Mouse (Mus musculus) urinary bladder, adult 18-20 months (tissue): ENCODE data around the gene Ctnnbip1.

Source experiments
- DNase-seq, 2 experiments: peaks; one replicate each; pipeline ENCODE4 v3.0.0; 2022; ENCODE audit warnings: low spot score in 2 of 2, mixed read lengths in 2 of 2

Gene Ctnnbip1

DNA sequence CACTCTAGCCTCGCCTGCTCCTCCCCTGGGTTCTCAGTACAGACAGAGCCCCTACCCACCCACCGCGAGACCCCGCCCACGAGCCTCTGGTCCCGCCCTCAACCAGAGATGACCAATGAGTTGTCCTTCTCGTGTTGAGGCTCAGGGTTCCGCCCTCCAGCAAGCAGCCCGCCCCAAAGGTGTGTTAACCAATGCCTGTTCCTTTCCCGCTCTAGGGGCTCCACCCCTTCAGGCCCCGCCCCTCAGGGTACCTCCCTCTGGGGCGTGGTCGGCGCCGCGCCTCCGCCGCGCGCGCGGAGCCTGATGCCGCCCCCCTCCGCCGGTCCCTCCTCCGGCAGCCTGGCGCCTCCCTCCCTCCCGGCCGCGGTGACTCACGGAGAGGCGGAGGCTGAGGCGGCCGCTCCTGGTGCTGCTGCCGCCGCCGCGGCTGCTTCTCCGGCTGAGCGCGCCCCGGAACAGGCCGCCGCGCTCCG is at the start of gene Ctnnbip1:
Gene Ctnnbip1, plus strand, starts transcription at position 369 of the 473 bp plus-strand sequence.
- DNase-seq, result peak; percentile 96 to 98

DNA sequence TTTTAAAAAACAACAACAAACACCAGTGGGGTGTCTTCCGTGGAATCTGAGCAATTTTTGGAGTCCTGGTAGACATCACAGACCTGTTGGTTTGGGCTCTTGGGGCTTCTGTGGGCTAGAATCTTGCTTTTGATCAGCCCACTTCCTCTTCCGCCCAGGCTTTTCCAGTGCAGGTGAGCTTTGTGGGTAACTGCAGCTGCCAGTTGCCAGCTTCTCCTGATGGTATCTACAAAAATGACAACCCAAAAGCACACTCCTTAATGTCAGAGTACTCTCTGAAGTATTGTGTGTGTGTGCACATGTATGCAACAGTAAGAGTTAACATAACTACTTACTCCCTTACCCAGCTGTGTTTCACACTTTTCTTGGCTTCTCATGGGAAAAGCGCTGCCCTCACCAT is 48.5 kb upstream of the Ctnnbip1 start:
- no peak for DNase-seq

DNA sequence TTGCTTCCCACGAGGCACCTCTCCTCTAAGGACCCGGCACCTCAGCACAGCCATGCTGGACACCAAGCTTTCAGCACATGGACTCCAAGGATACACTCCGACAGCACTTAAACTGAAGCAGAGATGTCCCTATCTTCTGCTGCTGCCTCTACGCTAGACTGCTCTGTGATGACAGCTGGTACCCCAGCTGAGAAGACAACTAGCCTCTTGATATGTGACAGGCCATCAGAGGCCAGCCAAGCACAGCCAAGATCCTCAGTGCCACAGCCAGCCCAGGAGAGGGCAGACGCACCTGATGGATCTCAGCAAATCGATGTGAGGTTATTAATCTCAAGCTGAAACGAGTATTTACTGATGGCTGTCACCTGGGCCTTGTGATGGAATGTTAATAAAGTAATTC is 42.9 kb upstream of the Ctnnbip1 start:
- DNase-seq, result no peak

DNA sequence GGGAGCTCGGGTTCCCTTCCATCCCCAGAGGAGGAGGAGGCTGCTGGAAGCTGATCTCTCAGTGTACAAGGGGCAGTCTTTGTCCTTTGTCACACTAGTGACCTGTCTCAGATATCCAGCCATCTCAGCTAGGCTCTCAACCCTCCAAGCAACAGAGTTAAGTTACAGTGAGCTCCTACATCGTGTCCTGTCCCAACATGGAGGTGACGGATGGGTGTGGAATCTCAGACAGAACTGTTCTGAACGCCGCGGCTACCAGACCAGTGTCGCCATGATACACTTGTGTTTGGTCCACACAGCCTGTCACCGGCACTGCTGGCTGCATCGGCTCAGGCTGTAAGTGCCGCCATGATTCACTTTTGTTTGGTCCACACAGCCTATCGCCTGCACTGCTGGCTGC is 41.0 kb upstream of the Ctnnbip1 start, which contains the start of gene Tmem274:
Gene Tmem274, plus strand, starts transcription at position 301 of the 400 bp plus-strand sequence.
- no peak for DNase-seq

DNA sequence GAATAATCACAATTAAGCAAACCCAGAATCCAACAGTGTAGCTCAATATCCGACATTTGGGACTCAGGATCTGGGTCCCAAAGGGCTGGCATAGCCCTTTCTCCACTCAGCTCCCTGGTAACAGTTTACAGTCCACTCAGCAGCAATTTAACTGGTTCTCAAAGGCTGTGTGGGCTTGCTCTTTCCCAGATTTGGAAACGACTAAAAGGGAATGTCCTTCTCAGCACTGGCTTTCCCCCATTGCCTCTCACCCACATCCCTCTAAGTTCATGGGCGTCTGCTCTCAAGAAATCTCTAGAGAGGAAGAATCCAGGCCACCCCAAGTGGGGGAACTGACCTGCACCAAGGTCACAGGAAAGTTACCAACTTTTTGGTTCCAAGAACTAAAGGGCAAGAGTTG is 33.5 kb upstream of the Ctnnbip1 start:
- DNase-seq, result no peak

DNA sequence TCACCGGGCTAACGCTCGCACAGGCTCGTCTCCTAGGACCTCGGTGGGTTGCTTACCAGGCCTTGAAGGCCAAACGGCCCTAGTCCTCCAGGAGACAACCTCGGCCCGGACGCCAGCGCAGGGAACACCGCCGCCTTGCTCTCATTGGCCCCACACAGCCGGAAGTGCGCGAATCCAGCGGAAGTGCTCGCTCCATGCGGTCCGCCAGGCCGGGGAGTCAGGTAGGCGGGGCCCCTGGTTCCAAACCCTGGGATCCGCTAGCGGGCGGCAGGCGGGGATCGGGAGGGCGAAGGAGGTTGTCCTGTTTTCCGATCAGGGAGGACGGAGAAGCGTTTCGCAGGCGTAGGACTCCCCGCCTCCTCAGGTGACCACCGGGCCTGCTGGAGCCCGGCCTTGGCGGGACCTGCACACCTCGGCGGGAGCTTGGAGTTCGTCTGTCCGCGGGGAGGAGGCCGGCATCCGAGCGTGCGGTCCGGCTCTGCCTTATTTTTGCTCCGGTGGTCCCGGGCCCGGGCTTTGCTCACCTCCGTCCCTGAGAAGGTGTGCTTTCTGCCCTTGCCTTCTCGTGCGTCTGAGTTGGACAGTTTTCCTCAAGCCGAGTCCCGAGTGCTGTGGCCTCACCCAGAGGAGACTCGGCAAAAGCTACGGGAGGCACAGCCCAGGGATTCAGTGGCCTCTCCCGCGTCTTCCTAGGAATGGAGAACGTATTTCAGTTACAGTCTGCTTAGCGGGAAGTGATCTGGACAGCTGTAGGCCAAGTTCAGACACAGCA is 32.8 kb upstream of the Ctnnbip1 start, which contains the start of the genes Nmnat1 and Lzic:
Gene Nmnat1, minus strand, starts transcription at position 150 of the 772 bp plus-strand sequence.
Gene Lzic, plus strand, starts transcription at position 177 of the 772 bp plus-strand sequence.
- DNase-seq, result peak; percentile 89 to 90

DNA sequence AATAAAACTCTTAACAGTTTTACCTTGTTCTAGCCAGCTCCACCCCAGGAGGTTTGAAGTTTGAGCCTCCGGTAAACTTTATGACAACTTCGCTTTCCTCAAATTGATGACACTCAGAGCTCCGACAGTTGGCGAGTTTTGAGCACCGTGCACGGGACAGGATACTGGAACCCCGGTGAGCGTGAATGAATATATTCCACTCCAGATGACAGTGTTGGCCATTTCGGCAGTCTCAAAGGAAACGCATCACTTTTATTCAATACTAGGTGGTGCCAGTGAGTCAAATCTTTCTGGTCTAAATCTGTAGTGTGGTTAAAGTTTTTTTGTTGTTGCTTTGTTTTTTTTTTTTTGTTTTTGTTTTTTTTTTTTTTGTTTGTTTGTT is 32.2 kb upstream of the Ctnnbip1 start:
- DNase-seq, result no peak

DNA sequence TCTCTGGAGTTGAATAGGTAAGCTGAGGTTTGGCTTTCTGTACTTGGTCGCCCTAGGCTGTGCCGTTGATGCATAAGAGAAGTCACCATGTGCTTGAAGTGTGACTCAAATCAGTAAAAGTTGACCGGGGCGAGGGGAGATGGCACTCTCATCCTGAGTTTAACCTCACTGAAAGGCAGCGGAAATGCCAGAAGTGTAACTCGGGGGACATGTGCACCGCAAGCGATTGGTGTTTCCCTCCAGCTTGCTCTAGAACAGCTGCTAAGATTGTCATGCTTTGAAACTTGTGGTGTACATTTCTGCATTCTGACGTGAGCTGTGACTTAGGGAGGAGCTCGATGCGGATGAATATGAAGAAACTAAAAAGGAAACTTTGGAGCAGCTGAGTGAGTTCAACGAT is 30.3 kb upstream of the Ctnnbip1 start:
- no peak for DNase-seq

DNA sequence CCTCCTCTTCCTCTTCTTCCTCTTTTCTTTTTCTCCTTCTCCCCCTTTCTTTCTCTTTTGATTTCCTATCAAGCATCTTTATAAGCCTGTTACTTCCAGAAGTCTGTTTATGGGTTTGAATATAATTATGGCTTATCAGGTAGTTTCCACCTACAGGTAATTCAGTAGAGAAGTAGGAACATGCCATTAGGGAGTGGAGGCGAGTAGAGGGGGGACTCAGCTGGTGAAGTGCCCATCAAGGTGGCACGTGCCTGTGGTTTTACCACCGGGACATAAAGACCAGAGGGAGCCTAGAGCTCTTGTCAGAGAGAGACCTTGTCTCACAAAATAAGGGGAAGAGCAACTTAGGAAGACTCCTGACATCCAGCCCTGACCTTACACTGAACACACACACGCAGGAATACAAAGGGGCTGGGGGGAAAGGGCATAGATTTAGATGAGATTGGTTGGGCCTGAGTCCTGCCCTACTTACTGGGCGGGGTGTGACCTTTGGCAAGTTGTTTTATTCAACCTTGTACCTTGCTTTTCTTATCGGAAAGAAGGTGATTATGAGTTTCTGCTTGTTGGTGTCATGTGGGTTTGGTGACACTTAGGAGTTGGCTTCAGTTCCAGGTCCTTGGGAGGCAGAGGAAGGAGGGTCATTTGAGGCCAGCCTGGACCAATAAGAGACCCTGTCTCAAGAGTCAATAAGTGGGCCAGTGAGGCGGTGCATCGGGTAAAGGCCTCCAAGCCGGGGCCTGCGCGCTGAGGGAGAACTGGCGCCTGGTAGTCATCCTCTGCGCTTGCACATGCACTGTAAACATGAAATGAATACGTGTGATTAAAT is 28.4 kb upstream of the Ctnnbip1 start:
- peak in 1 of 2 experiments; percentile 5 for DNase-seq

DNA sequence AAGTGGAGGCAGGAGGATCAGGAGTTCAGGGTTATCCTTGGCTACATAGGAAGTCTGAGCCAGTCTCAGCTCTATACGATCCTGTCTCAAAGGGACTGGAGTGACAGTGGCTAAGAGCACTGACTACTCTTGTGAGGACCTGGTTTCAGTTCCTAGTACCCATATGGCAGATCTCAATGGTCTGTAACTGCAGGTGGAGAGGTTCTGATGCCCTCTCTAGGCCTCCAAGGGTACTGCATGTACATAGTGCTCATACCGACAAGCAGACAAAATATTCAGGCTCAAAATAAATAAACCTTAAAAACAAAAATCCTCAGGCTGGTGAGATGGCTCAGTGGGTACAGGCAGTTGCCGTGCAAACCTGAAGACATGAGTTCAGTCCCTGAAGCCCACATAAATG is 26.9 kb upstream of the Ctnnbip1 start:
- DNase-seq, result no peak

DNA sequence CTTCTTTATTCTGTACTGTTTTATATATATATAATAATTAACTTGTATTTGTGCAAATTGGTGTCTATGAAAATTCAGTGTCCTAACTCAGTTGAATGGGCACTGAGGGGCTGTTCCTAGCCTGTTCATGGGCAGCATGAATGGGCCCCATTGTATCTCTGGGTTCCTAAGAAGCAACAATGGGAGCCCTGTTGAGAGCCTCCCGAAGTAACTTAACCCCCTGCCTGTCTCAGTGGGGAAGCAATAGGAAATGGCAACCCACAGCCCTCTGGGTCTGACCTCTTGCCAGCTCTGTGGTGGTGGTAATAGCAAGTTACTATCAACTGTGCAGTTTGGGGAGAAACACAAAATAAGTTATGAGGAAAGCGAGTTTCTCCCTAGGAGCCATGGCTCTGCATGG is 21.4 kb upstream of the Ctnnbip1 start:
- DNase-seq, result no peak

DNA sequence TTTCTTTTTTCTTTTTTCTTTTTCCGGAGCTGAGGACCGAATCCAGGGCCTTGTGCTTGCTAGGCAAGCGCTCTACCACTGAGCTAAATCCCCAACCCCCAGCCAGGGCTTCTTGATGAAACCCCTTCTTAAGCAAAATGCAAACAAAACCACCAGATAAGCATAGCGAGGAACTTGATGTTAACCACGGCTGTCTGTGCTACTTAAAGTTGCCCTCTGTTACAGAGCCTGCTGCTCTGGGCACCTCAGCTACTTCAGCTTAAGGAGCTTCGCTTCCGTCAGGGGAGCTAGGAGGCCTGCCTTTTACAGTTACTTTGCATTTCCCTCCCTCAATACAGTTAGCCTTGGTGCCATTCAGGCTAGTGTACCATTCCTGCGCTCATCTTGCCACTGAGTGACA is 19.1 kb upstream of the Ctnnbip1 start:
- no peak for DNase-seq

DNA sequence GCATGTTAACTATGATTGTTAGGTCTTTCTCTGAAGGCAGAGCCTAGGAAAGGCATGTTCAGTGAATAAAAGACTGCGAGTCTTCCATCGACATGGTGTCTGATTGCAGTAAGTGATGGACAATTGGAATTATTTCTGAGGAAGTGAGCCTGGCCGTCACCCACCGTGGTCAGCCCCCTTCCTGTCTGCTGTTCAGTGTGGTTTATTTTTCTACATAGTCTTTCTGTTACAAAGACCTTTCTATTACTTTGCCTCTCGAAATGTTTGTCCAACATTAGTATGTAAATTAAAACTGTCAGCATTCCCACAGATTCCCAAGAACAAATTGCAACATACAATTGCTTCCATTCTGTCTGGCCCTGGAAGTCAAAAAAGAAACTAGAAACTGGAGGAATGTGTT is 18.2 kb upstream of the Ctnnbip1 start:
- DNase-seq, result no peak

DNA sequence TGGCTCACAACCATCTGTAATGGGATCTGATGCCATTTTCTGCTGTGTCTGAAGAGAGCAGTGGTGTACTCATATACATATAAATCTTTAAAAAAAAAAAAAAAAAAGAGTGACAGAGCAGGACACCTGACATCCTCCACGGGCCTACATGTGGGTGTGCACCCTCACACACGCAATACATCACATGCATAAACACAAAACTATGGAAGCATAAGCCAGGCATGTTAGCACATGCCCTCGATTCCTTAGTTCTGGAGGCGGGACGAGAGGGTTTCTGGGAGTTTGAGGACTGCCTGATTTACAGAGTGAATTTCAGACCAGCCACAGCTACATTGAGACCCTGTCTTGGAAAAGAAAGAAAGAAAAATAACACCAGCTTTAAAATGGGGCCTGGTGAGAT is 13.7 kb upstream of the Ctnnbip1 start:
- DNase-seq, result no peak

DNA sequence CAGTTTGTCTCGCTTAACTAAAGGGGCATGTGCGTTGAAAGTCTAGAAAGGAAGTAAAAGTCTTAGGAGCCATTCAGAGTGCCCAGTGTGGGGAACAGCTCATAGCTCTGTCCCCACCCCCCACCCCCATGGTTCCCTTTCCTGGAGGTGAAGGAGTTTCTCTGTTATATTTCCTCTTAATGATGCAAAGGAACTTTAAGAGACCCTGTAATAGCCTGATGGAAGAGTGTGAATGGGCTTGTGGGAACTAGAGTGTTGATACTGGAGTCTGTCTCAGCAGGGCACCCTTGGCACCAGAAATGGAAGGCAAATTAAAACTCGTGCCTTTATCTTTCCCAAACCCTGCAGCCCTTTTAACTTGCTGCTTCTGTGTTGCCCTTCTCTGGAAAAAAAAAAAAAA is 13.2 kb upstream of the Ctnnbip1 start:
- DNase-seq, result no peak

DNA sequence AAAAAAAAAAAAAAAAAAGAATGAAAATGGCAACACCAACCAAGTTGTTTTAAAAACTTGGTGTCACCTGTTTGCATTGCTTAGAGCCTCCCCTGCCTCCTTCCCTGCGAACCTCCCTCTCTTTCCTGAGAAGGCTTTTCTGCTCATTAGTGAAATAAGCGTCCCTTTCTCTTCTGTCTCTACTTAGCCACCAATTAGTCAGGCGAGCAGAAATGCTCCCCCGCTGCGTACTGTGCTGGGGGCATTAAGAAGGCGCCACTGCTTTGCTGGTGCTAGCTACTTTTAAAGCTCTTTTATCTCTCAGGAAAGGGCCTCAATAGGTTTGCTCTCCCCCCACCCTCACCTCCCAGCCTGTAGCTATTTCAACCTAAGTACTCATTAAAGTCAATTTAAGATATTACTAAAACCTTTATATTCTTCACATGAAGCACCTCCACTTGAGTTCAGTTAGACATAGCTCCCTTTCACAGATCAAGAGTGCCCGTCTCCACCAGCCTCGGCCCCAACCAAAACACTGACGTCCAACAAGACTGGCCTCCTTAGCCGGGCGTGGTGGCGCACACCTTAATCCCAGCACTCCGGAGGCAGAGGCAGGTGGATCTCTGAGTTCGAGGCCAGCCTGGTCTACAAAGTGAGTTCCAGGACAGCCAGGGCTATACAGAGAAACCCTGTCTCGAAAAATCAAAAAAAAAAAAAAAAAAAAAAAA is 12.6 kb upstream of the Ctnnbip1 start:
- DNase-seq, result no peak

DNA sequence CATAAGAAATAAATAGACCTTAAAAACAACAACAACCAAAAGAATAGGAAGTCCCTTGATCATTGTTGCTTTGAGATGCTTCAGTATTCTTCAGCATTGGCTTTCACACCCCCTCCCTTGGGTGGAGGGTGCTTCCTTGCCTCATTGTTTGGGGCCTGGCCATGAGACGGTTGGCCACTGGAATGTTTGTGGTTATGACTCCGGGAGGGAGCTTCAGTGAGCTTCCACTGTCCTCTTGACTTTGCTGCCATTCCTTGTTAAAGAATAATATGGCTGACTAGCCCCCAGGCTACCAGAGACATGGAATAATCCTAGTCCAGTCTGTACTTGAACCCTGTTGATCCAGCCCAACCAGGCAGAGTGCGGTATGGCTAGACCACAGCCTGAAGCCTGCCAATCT is 11.1 kb upstream of the Ctnnbip1 start:
- DNase-seq, result no peak

DNA sequence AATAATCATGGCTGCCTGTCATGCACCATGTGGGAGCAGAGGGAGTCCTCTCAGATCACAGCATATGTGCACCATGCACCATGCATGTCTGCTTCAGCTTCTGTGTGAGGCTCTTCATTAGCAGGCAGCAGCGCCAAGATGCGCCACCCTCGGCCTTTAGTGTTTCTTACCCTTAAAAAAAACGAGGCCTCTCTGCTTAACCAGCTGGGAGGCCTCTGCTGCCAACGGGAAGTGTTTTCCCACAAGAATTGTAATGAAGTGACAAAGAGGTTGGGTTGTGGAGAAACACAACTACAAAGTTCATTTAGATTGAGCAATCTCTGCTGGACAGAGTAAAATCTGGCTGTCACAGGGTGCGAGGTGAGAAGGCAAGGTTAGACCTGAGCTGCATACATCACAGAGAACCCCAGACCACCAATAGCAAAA is 6.8 kb upstream of the Ctnnbip1 start:
- no peak for DNase-seq

DNA sequence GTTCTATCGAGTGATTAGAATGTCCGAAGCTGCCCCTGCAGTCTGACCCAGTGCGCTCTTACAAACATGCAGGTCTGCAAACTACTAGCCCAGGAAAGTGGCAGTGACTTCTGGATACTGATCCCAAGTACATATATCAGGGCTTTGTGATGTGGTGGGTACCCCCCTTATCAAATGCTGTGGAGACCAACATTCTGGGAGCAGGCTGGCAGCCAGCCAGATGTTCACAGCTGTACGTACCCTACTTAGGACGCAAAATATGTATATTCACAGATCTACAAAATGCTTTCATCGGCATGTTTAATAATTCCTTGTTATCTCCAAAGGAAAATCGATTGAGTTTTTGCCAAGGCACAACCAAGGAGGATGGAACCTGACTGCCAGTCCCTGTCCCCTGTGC is 6.0 kb upstream of the Ctnnbip1 start:
- DNase-seq, result no peak

DNA sequence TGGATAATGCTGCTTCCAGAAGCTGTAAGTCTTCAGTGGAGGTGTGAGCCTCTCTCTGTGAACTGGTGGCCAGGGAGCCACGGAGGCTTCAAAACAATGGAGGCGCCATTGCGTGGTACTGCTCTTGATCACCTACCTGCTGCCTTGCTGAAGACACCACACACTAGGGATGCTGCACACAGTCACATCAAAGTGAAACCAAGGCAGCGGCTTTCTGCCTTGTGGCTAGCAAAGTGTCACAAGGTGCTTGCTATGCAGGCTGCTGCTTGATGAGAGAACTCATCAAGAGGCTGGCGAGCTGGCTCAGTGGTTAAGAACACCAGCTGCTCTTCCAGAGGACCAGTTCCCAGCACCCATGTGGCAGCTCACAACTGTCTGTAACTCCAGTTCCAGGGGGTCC is 2.3 kb upstream of the Ctnnbip1 start:
- no peak for DNase-seq

DNA sequence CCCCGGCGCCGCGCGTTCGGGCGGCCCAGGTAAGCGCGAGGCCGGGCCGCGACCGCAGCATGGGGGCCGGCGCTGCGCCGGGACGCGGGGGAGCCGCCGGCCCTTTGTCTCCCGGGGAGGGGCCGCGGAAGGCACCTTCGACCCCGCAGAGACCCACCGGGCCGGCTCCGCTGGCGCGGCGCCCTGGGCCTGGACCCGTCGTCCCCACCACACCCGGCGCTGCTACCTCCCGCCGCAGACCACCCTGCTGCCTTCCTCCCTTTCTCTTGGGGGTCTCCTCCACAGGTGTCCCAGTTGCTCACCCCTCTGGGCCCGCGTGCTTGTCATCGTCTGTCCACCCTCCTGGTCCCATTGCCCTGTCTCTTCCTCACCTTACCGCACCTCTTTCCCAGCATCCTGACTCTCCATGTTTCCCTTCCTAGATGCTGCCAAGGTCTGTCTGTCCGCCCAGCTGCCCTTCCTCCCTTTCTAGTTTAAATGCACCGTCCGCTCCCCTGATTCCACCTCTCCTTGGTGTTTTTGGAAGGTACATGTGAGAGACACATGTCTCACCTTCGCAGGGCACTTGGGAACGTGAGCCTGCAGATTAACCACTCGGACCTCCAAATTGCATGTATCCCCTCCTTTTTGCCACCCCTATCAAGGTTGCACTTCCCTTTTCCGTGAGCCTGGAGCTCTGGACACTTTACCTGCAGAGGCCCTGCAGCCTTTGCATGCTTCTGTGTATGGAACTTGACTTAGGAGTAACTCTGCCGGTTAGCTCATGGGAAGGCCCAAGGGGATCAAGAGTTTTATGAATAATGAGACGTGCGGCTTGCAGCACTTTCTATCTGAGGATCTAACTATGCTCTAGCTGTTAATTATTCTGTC is 550 bp downstream of the Ctnnbip1 start:
- peak; percentile 3 to 26 for DNase-seq
